Mouse (Mus musculus): Measurements from ENCODE around the gene Dennd1c. TPM values are rescaled to one million over a fixed set of nuclear protein-coding genes. Genes with fewer than 3 reads are reported as not detected.

Gene Dennd1c
- polyA plus RNA-seq, 1 experiment = not detected

GRCm38 (mm10) chr17:57087049-57087832 is 8.9 kb upstream of the Dennd1c start, which contains the start of gene Tubb4a:
Tubb4a (minus strand) TSS chr17:57087782.
- TF ChIP-seq CTCF (IDR thresholded peaks at IDR 0.05; ENCODE audit: control insufficient read depth, insufficient read depth, insufficient read length) (no peak), USF1 (IDR thresholded peaks at IDR 0.05; ENCODE audit: low read depth) (no peak), MAX (IDR thresholded peaks at IDR 0.05) (no peak), MYOD1 (IDR thresholded peaks at IDR 0.05; ENCODE audit: control insufficient read depth, insufficient read length, low read depth) (no peak), CEBPB (IDR thresholded peaks at IDR 0.05; ENCODE audit: low read depth) (no peak), FOSL1 (IDR thresholded peaks at IDR 0.05; ENCODE audit: insufficient read depth, low read length, poor library complexity, severe bottlenecking) (no peak), MYOG (IDR thresholded peaks at IDR 0.05; ENCODE audit: control insufficient read depth, extremely low read depth, insufficient read length) (no peak)
- H3K4me3 ChIP-seq (ENCODE audit: insufficient read depth, poor library complexity, severe bottlenecking) = no peak within 1 kb of the TSS

GRCm38 (mm10) chr17:57085970-57086757 is 7.8 kb upstream of the Dennd1c start:
- Histone ChIP-seq H3ac (ENCODE audit: control insufficient read depth, insufficient read length, low read depth) (no peak overlapping the region), H3K4me3 (ENCODE audit: insufficient read depth, poor library complexity, severe bottlenecking) (no peak overlapping the region), H3K27me3 (ENCODE audit: control insufficient read depth, insufficient read depth, insufficient read length) (peaks cover 49% of the 10 kb centered on the region), H3K36me3 (ENCODE audit: control insufficient read depth, insufficient read depth) (no peaks in the 10 kb centered on the region), H3K79me2 (ENCODE audit: control insufficient read depth, insufficient read depth) (no peaks in the 10 kb centered on the region), H3K79me3 (ENCODE audit: low read depth) (no peaks in the 10 kb centered on the region)
- TF ChIP-seq MAX (IDR thresholded peaks at IDR 0.05) = no peak
- no peak for TF ChIP-seq MYOG (IDR thresholded peaks at IDR 0.05; ENCODE audit: control insufficient read depth, extremely low read depth, insufficient read length)
- TF ChIP-seq MYOD1 (IDR thresholded peaks at IDR 0.05; ENCODE audit: control insufficient read depth, insufficient read length, low read depth) = no peak
- no peak for TF ChIP-seq FOSL1 (IDR thresholded peaks at IDR 0.05; ENCODE audit: insufficient read depth, low read length, poor library complexity, severe bottlenecking)
- TF ChIP-seq USF1 (IDR thresholded peaks at IDR 0.05; ENCODE audit: low read depth) = no peak
- no peak for TF ChIP-seq CTCF (IDR thresholded peaks at IDR 0.05; ENCODE audit: control insufficient read depth, insufficient read depth, insufficient read length)
- no peak for TF ChIP-seq CEBPB (IDR thresholded peaks at IDR 0.05; ENCODE audit: low read depth)

More at GRCm38 (mm10) chr17:57087049-57087832, 8.9 kb upstream of the Dennd1c start, which contains the start of gene Tubb4a:
- no peaks in the 10 kb centered on the region for H3K79me3 ChIP-seq (ENCODE audit: low read depth)
- peaks cover 43% of the 10 kb centered on the region for H3K27me3 ChIP-seq (ENCODE audit: control insufficient read depth, insufficient read depth, insufficient read length)
- no peaks in the 10 kb centered on the region for H3K79me2 ChIP-seq (ENCODE audit: control insufficient read depth, insufficient read depth)
- H3K36me3 ChIP-seq (ENCODE audit: control insufficient read depth, insufficient read depth) = no peaks in the 10 kb centered on the region
- no peak within 1 kb of the TSS for H3ac ChIP-seq (ENCODE audit: control insufficient read depth, insufficient read length, low read depth)

- Histone ChIP-seq H3K27me3 (ENCODE audit: control insufficient read depth, insufficient read depth, insufficient read length) (peaks cover 51% of the 10 kb centered on the region), H3K79me3 (ENCODE audit: low read depth) (no peaks in the 10 kb centered on the region), H3K36me3 (ENCODE audit: control insufficient read depth, insufficient read depth) (no peaks in the 10 kb centered on the region), H3K79me2 (ENCODE audit: control insufficient read depth, insufficient read depth) (no peaks in the 10 kb centered on the region), H3ac (ENCODE audit: control insufficient read depth, insufficient read length, low read depth) (no peak overlapping the region), H3K4me3 (ENCODE audit: insufficient read depth, poor library complexity, severe bottlenecking) (no peak overlapping the region)
- TF ChIP-seq CEBPB (IDR thresholded peaks at IDR 0.05; ENCODE audit: low read depth) (no peak), MYOD1 (IDR thresholded peaks at IDR 0.05; ENCODE audit: control insufficient read depth, insufficient read length, low read depth) (no peak), MAX (IDR thresholded peaks at IDR 0.05) (no peak), USF1 (IDR thresholded peaks at IDR 0.05; ENCODE audit: low read depth) (no peak), CTCF (IDR thresholded peaks at IDR 0.05; ENCODE audit: control insufficient read depth, insufficient read depth, insufficient read length) (no peak), FOSL1 (IDR thresholded peaks at IDR 0.05; ENCODE audit: insufficient read depth, low read length, poor library complexity, severe bottlenecking) (no peak), MYOG (IDR thresholded peaks at IDR 0.05; ENCODE audit: control insufficient read depth, extremely low read depth, insufficient read length) (no peak)
These were observed 4.2 kb upstream of the Dennd1c start for GRCm38 (mm10) chr17:57082481-57082880.

- Histone ChIP-seq H3K27me3 (ENCODE audit: control insufficient read depth, insufficient read depth, insufficient read length) (peaks cover 48% of the 10 kb centered on the region), H3ac (ENCODE audit: control insufficient read depth, insufficient read length, low read depth) (no peak overlapping the region), H3K4me3 (ENCODE audit: insufficient read depth, poor library complexity, severe bottlenecking) (no peak overlapping the region), H3K79me2 (ENCODE audit: control insufficient read depth, insufficient read depth) (no peaks in the 10 kb centered on the region), H3K79me3 (ENCODE audit: low read depth) (no peaks in the 10 kb centered on the region), H3K36me3 (ENCODE audit: control insufficient read depth, insufficient read depth) (no peaks in the 10 kb centered on the region)
- TF ChIP-seq CEBPB (IDR thresholded peaks at IDR 0.05; ENCODE audit: low read depth) = no peak
- TF ChIP-seq FOSL1 (IDR thresholded peaks at IDR 0.05; ENCODE audit: insufficient read depth, low read length, poor library complexity, severe bottlenecking) = no peak
- TF ChIP-seq MYOD1 (IDR thresholded peaks at IDR 0.05; ENCODE audit: control insufficient read depth, insufficient read length, low read depth) = no peak
- TF ChIP-seq USF1 (IDR thresholded peaks at IDR 0.05; ENCODE audit: low read depth) = no peak
- TF ChIP-seq MYOG (IDR thresholded peaks at IDR 0.05; ENCODE audit: control insufficient read depth, extremely low read depth, insufficient read length) = no peak
- no peak for TF ChIP-seq MAX (IDR thresholded peaks at IDR 0.05)
- no peak for TF ChIP-seq CTCF (IDR thresholded peaks at IDR 0.05; ENCODE audit: control insufficient read depth, insufficient read depth, insufficient read length)
These were observed 3.0 kb upstream of the Dennd1c start for GRCm38 (mm10) chr17:57081234-57081842.

- Histone ChIP-seq H3K79me3 (ENCODE audit: low read depth) (no peaks in the 10 kb centered on the region), H3K27me3 (ENCODE audit: control insufficient read depth, insufficient read depth, insufficient read length) (peaks cover 51% of the 10 kb centered on the region), H3K79me2 (ENCODE audit: control insufficient read depth, insufficient read depth) (no peaks in the 10 kb centered on the region), H3K4me3 (ENCODE audit: insufficient read depth, poor library complexity, severe bottlenecking) (no peak overlapping the region), H3ac (ENCODE audit: control insufficient read depth, insufficient read length, low read depth) (no peak overlapping the region), H3K36me3 (ENCODE audit: control insufficient read depth, insufficient read depth) (no peaks in the 10 kb centered on the region)
- TF ChIP-seq MYOD1 (IDR thresholded peaks at IDR 0.05; ENCODE audit: control insufficient read depth, insufficient read length, low read depth) (no peak), USF1 (IDR thresholded peaks at IDR 0.05; ENCODE audit: low read depth) (no peak), MAX (IDR thresholded peaks at IDR 0.05) (no peak)
These were observed 1.6 kb upstream of the Dennd1c start for GRCm38 (mm10) chr17:57079919-57080318.

All from C2C12 (cell line).